Mouse (Mus musculus) embryonic facial prominence, embryonic 15.5 days (tissue): ENCODE measurements around the gene Mmel1. TPM values are rescaled to one million over a fixed set of nuclear protein-coding genes. Genes with fewer than 3 reads are reported as not detected.
A peak's percentile ranks its signal among the peaks of the same experiment; 100 is the strongest.

Experiments
- ATAC-seq: fragments of 200-750 bp; cut with Nextera tagmentation; 2 replicates; pipeline ENCODE4 v1.8.0; 2017; ENCODE audit warnings: low read depth, moderate TSS enrichment; ENCODE audit not compliant: insufficient number of reproducible peaks, low FRiP score, low TSS enrichment
- H3K27ac ChIP-seq: fragments of 300-500 bp; sonication (generic); replicated peaks from 2 replicates; pipeline ENCODE4 v1.5.1; 2015; ENCODE audit warnings: mild to moderate bottlenecking, inconsistent platforms
- H3K27me3 ChIP-seq: fragments of 300-500 bp; sonication (generic); 2 replicates; pipeline ENCODE4 v1.6.1; 2015; ENCODE audit warnings: inconsistent platforms
- H3K36me3 ChIP-seq: fragments of 300-500 bp; sonication (generic); 2 replicates; pipeline ENCODE4 v1.6.1; 2015; ENCODE audit warnings: mild to moderate bottlenecking, inconsistent platforms
- H3K4me1 ChIP-seq: fragments of 300-500 bp; sonication (generic); 2 replicates; pipeline ENCODE4 v1.6.1; 2015; ENCODE audit warnings: inconsistent platforms
- H3K4me2 ChIP-seq: fragments of 300-500 bp; sonication (generic); replicated peaks from 2 replicates; pipeline ENCODE4 v1.6.1; 2015; ENCODE audit warnings: mild to moderate bottlenecking, inconsistent platforms
- H3K4me3 ChIP-seq: fragments of 300-500 bp; sonication (generic); replicated peaks from 2 replicates; pipeline ENCODE4 v1.5.1; 2015; ENCODE audit warnings: mild to moderate bottlenecking, inconsistent platforms
- H3K9ac ChIP-seq: fragments of 300-500 bp; sonication (generic); 2 replicates; pipeline ENCODE4 v1.6.1; 2015; ENCODE audit warnings: inconsistent platforms
- H3K9me3 ChIP-seq: fragments of 300-500 bp; sonication (generic); replicated peaks from 2 replicates; pipeline ENCODE4 v1.6.1; 2016; ENCODE audit warnings: inconsistent platforms
- WGBS: fragments of 180-500 bp; shearing (Covaris S2); methylation state at CpG from one replicate; pipeline ENCODE4 v1.1.7; 2015; 5-methylcytosine and 5-hydroxymethylcytosine counted together
- polyA plus RNA-seq: library from polyadenylated mRNA; unstranded; fragments of >200 nt; fragmentation: Nextera tagmentation; extraction: Ambion mirVana; gene quantifications from 2 replicates; pipeline ENCODE4 v1.2.1, GENCODE M21; 2015

Mmel1 gene
- polyA plus RNA-seq, 1 experiment from 2014 or later: 0.57 TPM

GRCm38 (mm10) chr4:154864961-154865760 lies 4.2 kb upstream of the Mmel1 start:
- H3K4me3 ChIP-seq: no peak overlapping the region
- 77% methylated on average over 18 of the region's 18 CpGs for WGBS
- peak overlapping the region; percentile 24; the same call in 1 of the 2 replicates for H3K9ac ChIP-seq

DNA sequence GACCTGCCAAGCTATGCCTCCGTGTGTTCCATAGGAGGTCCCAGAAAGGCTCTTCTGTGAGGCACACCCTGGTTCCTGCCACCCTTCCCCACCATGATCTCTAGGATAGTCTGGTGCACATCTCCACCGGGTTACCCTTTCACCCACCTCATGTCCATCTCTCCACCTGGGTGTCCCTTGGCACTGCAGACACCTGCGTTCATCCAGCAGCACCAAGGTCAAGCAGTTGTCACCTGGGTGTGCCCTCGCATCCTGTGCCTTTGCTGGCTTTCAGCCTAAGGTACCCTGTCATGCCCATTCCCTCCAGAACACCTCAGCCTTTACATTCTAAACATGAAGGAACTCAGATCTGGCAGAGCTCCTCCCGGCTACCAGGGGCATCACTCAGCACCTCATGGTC lies 3.0 kb upstream of the Mmel1 start:
- H3K27ac ChIP-seq: no peak overlapping the region
- no peak overlapping the region for H3K9ac ChIP-seq
- H3K36me3 ChIP-seq: no peaks in the 10 kb centered on the region
- WGBS: 83% methylated on average over 5 of the region's 5 CpGs
- no peak overlapping the region for H3K4me3 ChIP-seq
- H3K27me3 ChIP-seq: no peaks in the 10 kb centered on the region
- no peaks in the 10 kb centered on the region for H3K9me3 ChIP-seq
- H3K4me2 ChIP-seq: no peak overlapping the region
- H3K4me1 ChIP-seq: peaks cover 12% of the 10 kb centered on the region
- no peak for ATAC-seq

More at GRCm38 (mm10) chr4:154864961-154865760, 4.2 kb upstream of the Mmel1 start:
- Histone ChIP-seq H3K9me3 (no peaks in the 10 kb centered on the region), H3K4me1 (peaks cover 12% of the 10 kb centered on the region), H3K27me3 (no peaks in the 10 kb centered on the region), H3K27ac (peak overlapping the region; percentile 86), H3K36me3 (no peaks in the 10 kb centered on the region), H3K4me2 (peak overlapping the region; percentile 56)
- no peak for ATAC-seq

- Histone ChIP-seq H3K36me3 (no peaks in the 10 kb centered on the region), H3K27me3 (0 out of 2 replicates have a peak, but pooled peaks cover 4% of the 10 kb centered on the region), H3K9ac (no peak overlapping the region), H3K4me2 (no peak overlapping the region), H3K27ac (no peak overlapping the region), H3K4me1 (peaks cover 18% of the 10 kb centered on the region), H3K4me3 (no peak overlapping the region), H3K9me3 (no peaks in the 10 kb centered on the region)
- WGBS: 85% methylated on average over 6 of the region's 6 CpGs
- no peak for ATAC-seq
Observed at GRCm38 (mm10) chr4:154867257-154867656, 2.1 kb upstream of the Mmel1 start.

GRCm38 (mm10) chr4:154870721-154871120 lies 1.3 kb downstream of the Mmel1 start:
- Histone ChIP-seq H3K36me3 (no peaks in the 10 kb centered on the region), H3K27me3 (0 out of 2 replicates have a peak, but pooled peaks cover 4% of the 10 kb centered on the region), H3K4me3 (no peak overlapping the region), H3K27ac (no peak overlapping the region), H3K4me1 (peaks cover 6% of the 10 kb centered on the region), H3K9me3 (no peaks in the 10 kb centered on the region), H3K4me2 (no peak overlapping the region), H3K9ac (no peak overlapping the region)
- ATAC-seq: no peak
- 67% methylated on average over 4 of the region's 4 CpGs for WGBS

- peaks cover 6% of the 10 kb centered on the region for H3K4me1 ChIP-seq
- 6% methylated on average over 13 of the region's 13 CpGs for whole genome bisulfite sequencing
- H3K27me3 ChIP-seq: peaks cover 8% of the 10 kb centered on the region; the same call in 1 of the 2 replicates
- no peak overlapping the region for H3K4me3 ChIP-seq
- H3K9ac ChIP-seq: no peak overlapping the region
- H3K27ac ChIP-seq: no peak overlapping the region
- H3K36me3 ChIP-seq: no peaks in the 10 kb centered on the region
- no peaks in the 10 kb centered on the region for H3K9me3 ChIP-seq
- H3K4me2 ChIP-seq: peak overlapping the region; percentile 25; the same call in 1 of the 2 replicates
- ATAC-seq: peak; percentile 41; the same call in 1 of the 2 replicates
Observed at GRCm38 (mm10) chr4:154871757-154872251, 2.4 kb downstream of the Mmel1 start.

- 74% methylated on average over 6 of the region's 6 CpGs for WGBS
- Histone ChIP-seq H3K36me3 (no peaks in the 10 kb centered on the region), H3K9ac (no peak overlapping the region), H3K4me1 (peaks cover 7% of the 10 kb centered on the region), H3K9me3 (no peaks in the 10 kb centered on the region), H3K4me3 (no peak overlapping the region), H3K4me2 (no peak overlapping the region), H3K27ac (no peak overlapping the region), H3K27me3 (peaks cover 10% of the 10 kb centered on the region; the same call in 1 of the 2 replicates)
- ATAC-seq: no peak
Observed at GRCm38 (mm10) chr4:154873186-154873585, 3.8 kb downstream of the Mmel1 start.

DNA sequence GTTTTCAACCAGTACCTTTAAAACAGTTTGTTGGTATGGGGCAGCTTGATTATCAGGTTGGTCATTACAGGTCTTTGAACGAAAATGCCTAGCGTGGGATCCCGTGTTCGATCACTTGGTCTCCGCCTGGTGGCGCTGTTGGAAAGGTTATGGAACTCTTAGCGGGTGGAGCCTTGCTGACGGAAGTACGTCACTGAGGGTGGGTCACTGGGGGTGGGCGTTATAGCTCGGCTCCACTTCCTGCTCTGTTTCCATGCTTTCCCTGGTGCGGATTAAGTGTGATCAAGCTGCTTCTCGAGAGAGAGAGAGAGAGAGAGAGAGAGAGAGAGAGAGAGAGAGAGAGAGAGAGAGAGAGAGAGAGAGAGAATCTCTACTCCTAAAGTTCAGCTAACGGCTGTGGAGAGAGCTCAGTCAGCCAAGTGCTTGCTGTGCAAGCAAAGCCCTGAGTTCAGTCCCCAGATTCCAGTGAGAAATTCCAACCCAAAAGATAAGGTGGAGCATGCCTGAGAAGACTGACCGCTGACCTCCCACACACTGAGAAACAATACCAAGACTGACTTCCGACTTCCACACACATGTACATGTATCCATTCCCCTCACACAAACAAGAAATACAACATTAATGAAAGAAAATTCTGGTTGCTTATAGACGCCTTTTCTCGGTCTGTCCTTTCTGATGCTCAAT lies 8.6 kb downstream of the Mmel1 start:
- H3K4me1 ChIP-seq: peaks cover 5% of the 10 kb centered on the region; the same call in 1 of the 2 replicates
- H3K4me2 ChIP-seq: peak overlapping the region; percentile 55
- WGBS: 11% methylated on average over 18 of the region's 18 CpGs
- no peaks in the 10 kb centered on the region for H3K36me3 ChIP-seq
- H3K27me3 ChIP-seq: peaks cover 5% of the 10 kb centered on the region; the same call in 1 of the 2 replicates
- H3K4me3 ChIP-seq: peak overlapping the region; percentile 36
- H3K9ac ChIP-seq: 0 out of 2 replicates have a peak overlapping the region, but pooled peaks have one; percentile 9
- ATAC-seq: peak; percentile 93
- no peaks in the 10 kb centered on the region for H3K9me3 ChIP-seq
- peak overlapping the region; percentile 81 for H3K27ac ChIP-seq

DNA sequence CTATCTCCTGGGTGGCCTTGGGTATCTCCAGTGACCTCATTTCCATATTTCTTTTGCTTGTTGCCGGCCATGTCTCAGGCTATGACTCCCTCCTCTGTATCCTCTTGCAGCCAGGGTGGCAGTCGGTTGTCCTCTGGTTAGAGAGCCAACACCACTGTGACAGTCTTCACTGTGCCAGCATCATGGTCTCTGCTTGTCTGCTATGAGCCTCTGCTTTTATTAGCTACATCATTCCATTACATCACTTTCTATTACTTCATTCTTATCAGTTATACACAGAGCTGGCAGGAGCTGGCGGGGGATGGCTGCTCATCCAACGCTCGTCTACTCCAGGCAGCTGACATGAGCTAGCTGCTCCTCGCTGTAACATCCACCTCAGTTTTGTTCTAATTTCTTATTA lies 11.3 kb downstream of the Mmel1 start:
- no peak for ATAC-seq
- H3K9me3 ChIP-seq: no peaks in the 10 kb centered on the region
- peaks cover 7% of the 10 kb centered on the region; the same call in 1 of the 2 replicates for H3K4me1 ChIP-seq
- no peak overlapping the region for H3K4me3 ChIP-seq
- WGBS: 75% methylated on average over 6 of the region's 6 CpGs
- no peak overlapping the region for H3K27ac ChIP-seq
- H3K27me3 ChIP-seq: peaks cover 9% of the 10 kb centered on the region; the same call in 1 of the 2 replicates
- H3K4me2 ChIP-seq: no peak overlapping the region
- H3K9ac ChIP-seq: no peak overlapping the region
- no peaks in the 10 kb centered on the region for H3K36me3 ChIP-seq

GRCm38 (mm10) chr4:154882014-154882659 lies 12.8 kb downstream of the Mmel1 start:
- H3K27ac ChIP-seq: no peak overlapping the region
- no peak overlapping the region for H3K4me3 ChIP-seq
- no peak overlapping the region for H3K4me2 ChIP-seq
- 30% methylated on average over 14 of the region's 14 CpGs for WGBS
- ATAC-seq: no peak
- H3K27me3 ChIP-seq: 0 out of 2 replicates have a peak, but pooled peaks cover 4% of the 10 kb centered on the region
- peaks cover 11% of the 10 kb centered on the region; the same call in 1 of the 2 replicates for H3K4me1 ChIP-seq
- H3K36me3 ChIP-seq: no peaks in the 10 kb centered on the region
- no peak overlapping the region for H3K9ac ChIP-seq
- H3K9me3 ChIP-seq: no peaks in the 10 kb centered on the region

DNA sequence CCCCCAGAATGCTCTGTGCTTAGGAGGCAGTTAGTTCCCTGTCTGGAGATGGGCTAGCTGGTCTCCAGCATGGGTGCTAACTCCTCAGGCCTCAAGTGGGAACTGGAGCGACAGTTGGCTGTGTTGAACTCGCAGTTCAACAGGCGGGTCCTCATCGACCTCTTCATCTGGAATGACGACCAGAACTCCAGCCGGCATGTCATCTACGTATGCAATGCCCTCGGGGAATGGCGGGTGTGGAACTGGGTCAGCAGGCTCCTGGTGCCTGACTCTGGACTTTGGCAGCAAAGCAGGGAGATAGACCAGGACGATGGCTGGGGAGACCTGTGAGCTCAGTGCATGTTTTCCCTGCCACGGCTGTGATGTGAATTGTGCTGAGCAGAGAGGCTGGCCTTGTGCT lies 16.0 kb downstream of the Mmel1 start:
- no peak for ATAC-seq
- 0 out of 2 replicates have a peak, but pooled peaks cover 4% of the 10 kb centered on the region for H3K27me3 ChIP-seq
- H3K9ac ChIP-seq: no peak overlapping the region
- no peaks in the 10 kb centered on the region for H3K36me3 ChIP-seq
- H3K4me2 ChIP-seq: no peak overlapping the region
- H3K4me1 ChIP-seq: peaks cover 6% of the 10 kb centered on the region; the same call in 1 of the 2 replicates
- no peak overlapping the region for H3K4me3 ChIP-seq
- H3K27ac ChIP-seq: no peak overlapping the region
- no peaks in the 10 kb centered on the region for H3K9me3 ChIP-seq
- WGBS: 57% methylated on average over 11 of the region's 11 CpGs
